7 mouse cellular contexts compared by ENCODE assay signal in the genomic region with DNA sequence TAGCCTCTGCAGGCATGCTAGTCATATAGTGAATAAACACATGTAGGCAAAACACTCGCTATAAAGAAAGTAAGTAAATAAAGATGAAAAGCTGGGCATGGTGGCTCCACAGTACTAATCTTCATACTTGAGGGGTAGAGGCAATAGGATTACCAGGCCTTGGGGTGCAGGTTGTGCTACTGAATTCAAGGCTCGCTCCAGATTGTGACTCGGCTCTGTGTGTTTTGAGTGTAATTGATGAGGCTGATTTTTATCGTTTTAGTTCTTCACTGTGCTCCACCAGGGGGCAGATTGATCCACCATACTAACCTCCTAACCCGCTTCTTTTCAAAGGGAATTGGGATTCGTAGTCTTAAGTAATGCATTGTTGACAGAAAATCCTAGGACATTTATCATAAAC. TPM values are rescaled to one million over a fixed set of nuclear protein-coding genes. Genes with fewer than 3 reads are reported as not detected.
A peak's percentile ranks its signal among the peaks of the same experiment; 100 is the strongest.
DNase-seq lines count a peak whose midpoint lies in the region; ATAC-seq and TF ChIP-seq lines count a peak whose summit lies in the region.

No protein-coding gene starts in this region.

- H3K9ac ChIP-seq in embryonic facial prominence, embryonic 14.5 days (ENCODE audit: low read depth, low read length), result peak overlapping the region; percentile 69
- peak overlapping the region; percentile 75 for H3K9ac ChIP-seq in lung, embryonic 16.5 days (ENCODE audit: low read length)

- H3K36me3 ChIP-seq in G1E (replicated peaks), result no peaks in the 10 kb centered on the region
- H3K36me3 ChIP-seq in embryonic facial prominence, embryonic 14.5 days (ENCODE audit: control insufficient read depth, insufficient read depth, low read length), result peaks cover 25% of the 10 kb centered on the region
- H3K36me3 ChIP-seq in lung, embryonic 16.5 days (ENCODE audit: control insufficient read depth, insufficient read depth, low read length), result peaks cover 4% of the 10 kb centered on the region

- peak; percentile 51 for DNase-seq in G1E (ENCODE audit: low spot score)
- peak; percentile 41 for DNase-seq in adrenal gland, postnatal 25 days
- peak; percentile 78 for DNase-seq in embryonic facial prominence, embryonic 14.5 days (ENCODE audit: low spot score)
- peak; percentile 54 to 67 for DNase-seq in heart, postnatal 10 days
- DNase-seq in layer of hippocampus, adult 2 months (ENCODE audit: low spot score in 2 of 2), result peak; percentile 56 to 62
- DNase-seq in retina, embryonic 14.5 days (ENCODE audit: low spot score), result peak; percentile 85

- intact Hi-C loops in heart, postnatal 10 days (cut with DNase I), result loop anchor here (1.0 to 2.0 kb wide), 3 partner anchors 27 to 153 kb away; no protein-coding TSS in a partner anchor

- peaks cover 13% of the 10 kb centered on the region for H3K27me3 ChIP-seq in G1E (ENCODE audit: insufficient read depth, low read length)
- no peaks in the 10 kb centered on the region for H3K27me3 ChIP-seq in embryonic facial prominence, embryonic 14.5 days (replicated peaks; ENCODE audit: control insufficient read depth, insufficient read depth, low read length)
- no peaks in the 10 kb centered on the region for H3K27me3 ChIP-seq in lung, embryonic 16.5 days (ENCODE audit: control insufficient read depth, insufficient read depth, low read depth, low read length)

- peaks cover 32% of the 10 kb centered on the region for H3K4me1 ChIP-seq in G1E (ENCODE audit: insufficient read depth, low read depth, low read length)
- H3K4me1 ChIP-seq in embryonic facial prominence, embryonic 14.5 days (ENCODE audit: control insufficient read depth, insufficient read depth, low read length), result peaks cover 15% of the 10 kb centered on the region
- H3K4me1 ChIP-seq in lung, embryonic 16.5 days (replicated peaks; ENCODE audit: control insufficient read depth, insufficient read depth, low read length), result peaks cover 12% of the 10 kb centered on the region

- no peaks in the 10 kb centered on the region for H3K9me3 ChIP-seq in G1E (replicated peaks)
- H3K9me3 ChIP-seq in embryonic facial prominence, embryonic 14.5 days (ENCODE audit: control insufficient read depth, low read length), result no peaks in the 10 kb centered on the region
- no peaks in the 10 kb centered on the region for H3K9me3 ChIP-seq in lung, embryonic 16.5 days (ENCODE audit: control insufficient read depth, low read length)

- TF ChIP-seq CTCF in G1E (IDR thresholded peaks at IDR 0.05; ENCODE audit: low read depth, low read length), result peak; percentile 41
- peak; percentile 88 for TF ChIP-seq CTCF in layer of hippocampus, adult 2 months (conservative IDR thresholded peaks at IDR 0.05)

- H3K4me2 ChIP-seq in embryonic facial prominence, embryonic 14.5 days (ENCODE audit: low read depth, low read length), result peak overlapping the region; percentile 63
- peak overlapping the region; percentile 74 for H3K4me2 ChIP-seq in lung, embryonic 16.5 days (ENCODE audit: low read depth, low read length)

- peak overlapping the region; percentile 71 for H3K27ac ChIP-seq in embryonic facial prominence, embryonic 14.5 days (replicated peaks; ENCODE audit: low read depth, low read length)
- peak overlapping the region; percentile 87 for H3K27ac ChIP-seq in layer of hippocampus, adult 2 months
- H3K27ac ChIP-seq in lung, embryonic 16.5 days (ENCODE audit: low read length), result peak overlapping the region; percentile 96

- WGBS in embryonic facial prominence, embryonic 14.5 days, result 12% methylated on average over 6 of the region's 6 CpGs
- 7% methylated on average over 6 of the region's 6 CpGs for WGBS in lung, embryonic 16.5 days

- peak overlapping the region; percentile 70; the same call in 1 of the 2 replicates for H3K4me3 ChIP-seq in G1E (ENCODE audit: low read depth, low read length)
- H3K4me3 ChIP-seq in embryonic facial prominence, embryonic 14.5 days (ENCODE audit: low read depth, low read length), result peak overlapping the region; percentile 49
- peak overlapping the region; percentile 49 for H3K4me3 ChIP-seq in layer of hippocampus, adult 2 months
- H3K4me3 ChIP-seq in lung, embryonic 16.5 days (ENCODE audit: low read length), result peak overlapping the region; percentile 60

- ATAC-seq in G1E (ENCODE audit: extremely low read depth, insufficient number of reproducible peaks, low FRiP score, poor library complexity, severe bottlenecking), result peak; percentile 57
- ATAC-seq in embryonic facial prominence, embryonic 14.5 days (ENCODE audit: low read depth), result peak; percentile 60; the same call in 1 of the 2 replicates
- peak; percentile 60; the same call in 1 of the 2 replicates for ATAC-seq in lung, embryonic 16.5 days (ENCODE audit: low read depth)

RNA-seq across cellular contexts. Expression of gene Rab13, which starts 6.6 kb away (rescaled TPM):
- total RNA-seq in G1E (2014; fragmentation: Nextera tagmentation) (1.3 TPM in 1 of 2 replicates, not detected in the other), G1E (2017) (5.1 and 6.1 TPM in 2 replicates)
- 2.4 and 2.7 TPM in 2 replicates for polyA plus RNA-seq in G1E (2012)
- 31.0 and 49.5 TPM in 2 replicates for total RNA-seq in adrenal gland, postnatal 25 days (2021)
- polyA plus RNA-seq in embryonic facial prominence, embryonic 14.5 days (2014; fragmentation: Nextera tagmentation; extraction: Ambion mirVana), result 18.1 and 19.8 TPM in 2 replicates
- 10 to 100 TPM; 12.3 to 14.4 TPM for total RNA-seq in heart, postnatal 10 days (2021)
- 1 to 10 TPM; 6.2 to 8.8 TPM for total RNA-seq in layer of hippocampus, adult 2 months (2021)
- 41.5 and 43.6 TPM in 2 replicates for polyA plus RNA-seq in lung, embryonic 16.5 days (2015; fragmentation: Nextera tagmentation; extraction: Ambion mirVana)

RNA-seq across cellular contexts. Expression of gene Rps27, which starts 6.6 kb away (rescaled TPM):
- total RNA-seq in G1E (2014; fragmentation: Nextera tagmentation) (2,953 and 3,131 TPM in 2 replicates), G1E (2017) (4,851 and 5,028 TPM in 2 replicates)
- 231 and 309 TPM in 2 replicates for polyA plus RNA-seq in G1E (2012)
- 1,629 and 1,829 TPM in 2 replicates for total RNA-seq in adrenal gland, postnatal 25 days (2021)
- 2,089 and 2,268 TPM in 2 replicates for polyA plus RNA-seq in embryonic facial prominence, embryonic 14.5 days (2014; fragmentation: Nextera tagmentation; extraction: Ambion mirVana)
- total RNA-seq in heart, postnatal 10 days (2021), result 1,000 to 10,000 TPM; 1,084 to 1,156 TPM
- total RNA-seq in layer of hippocampus, adult 2 months (2021), result 100 to 1,000 TPM; 995 to 997 TPM
- polyA plus RNA-seq in lung, embryonic 16.5 days (2015; fragmentation: Nextera tagmentation; extraction: Ambion mirVana), result 1,630 and 1,729 TPM in 2 replicates

RNA-seq across cellular contexts. Expression of gene Jtb, which starts 11.3 kb away (rescaled TPM):
- total RNA-seq in G1E (2014; fragmentation: Nextera tagmentation), result 23.9 and 38.8 TPM in 2 replicates
- 40.9 and 44.5 TPM in 2 replicates for total RNA-seq in G1E (2017)
- polyA plus RNA-seq in G1E (2012), result 73.6 and 98.7 TPM in 2 replicates
- 68.6 and 72.3 TPM in 2 replicates for total RNA-seq in adrenal gland, postnatal 25 days (2021)
- 112 and 114 TPM in 2 replicates for polyA plus RNA-seq in embryonic facial prominence, embryonic 14.5 days (2014; fragmentation: Nextera tagmentation; extraction: Ambion mirVana)
- total RNA-seq in heart, postnatal 10 days (2021), result 10 to 100 TPM; 44.4 to 46.9 TPM
- total RNA-seq in layer of hippocampus, adult 2 months (2021), result 10 to 100 TPM; 44.3 to 45.3 TPM
- 91.0 and 93.6 TPM in 2 replicates for polyA plus RNA-seq in lung, embryonic 16.5 days (2015; fragmentation: Nextera tagmentation; extraction: Ambion mirVana)

RNA-seq across cellular contexts. Expression of gene Creb3l4, which starts 23.2 kb away (rescaled TPM):
- total RNA-seq in G1E (2014; fragmentation: Nextera tagmentation), result not detected in 2 replicates
- 0.16 TPM in 1 of 2 replicates, not detected in the other for total RNA-seq in G1E (2017)
- polyA plus RNA-seq in G1E (2012), result not detected in 2 replicates
- 0.85 TPM in 1 of 2 replicates, not detected in the other for total RNA-seq in adrenal gland, postnatal 25 days (2021)
- 5.2 and 6.1 TPM in 2 replicates for polyA plus RNA-seq in embryonic facial prominence, embryonic 14.5 days (2014; fragmentation: Nextera tagmentation; extraction: Ambion mirVana)
- under 1 TPM; 0.26 to 0.45 TPM for total RNA-seq in heart, postnatal 10 days (2021)
- not detected for total RNA-seq in layer of hippocampus, adult 2 months (2021)
- polyA plus RNA-seq in lung, embryonic 16.5 days (2015; fragmentation: Nextera tagmentation; extraction: Ambion mirVana), result 5.8 TPM in 2 replicates

RNA-seq across cellular contexts. Expression of gene Slc39a1, which starts 27.9 kb away (rescaled TPM):
- total RNA-seq in G1E (2014; fragmentation: Nextera tagmentation), result 31.8 and 35.8 TPM in 2 replicates
- 38.0 and 42.7 TPM in 2 replicates for total RNA-seq in G1E (2017)
- 14.0 and 15.6 TPM in 2 replicates for polyA plus RNA-seq in G1E (2012)
- total RNA-seq in adrenal gland, postnatal 25 days (2021), result 132 and 136 TPM in 2 replicates
- 88.1 and 90.9 TPM in 2 replicates for polyA plus RNA-seq in embryonic facial prominence, embryonic 14.5 days (2014; fragmentation: Nextera tagmentation; extraction: Ambion mirVana)
- total RNA-seq in heart, postnatal 10 days (2021), result 100 to 1,000 TPM; 105 to 110 TPM
- 10 to 100 TPM; 42.5 to 45.5 TPM for total RNA-seq in layer of hippocampus, adult 2 months (2021)
- polyA plus RNA-seq in lung, embryonic 16.5 days (2015; fragmentation: Nextera tagmentation; extraction: Ambion mirVana), result 105 and 110 TPM in 2 replicates

Comparison
In these comparisons a context has a peak if more than half of its experiments do, and no peak if none do; other contexts are left out.
1. Peak in every context shown above with its lines: DNase-seq, ATAC-seq, H3K4me3 ChIP-seq and H3K27ac ChIP-seq.